ENCODE assay signal across 10 mouse cellular contexts in genomic region chr5:116498880-116499640, GRCm38 (mm10).
A peak's percentile ranks its signal among the peaks of the same experiment; 100 is the strongest.
DNase-seq lines count a peak whose midpoint lies in the region; ATAC-seq lines count a peak whose summit lies in the region.
"Had no signal": no experiment of that assay in that cellular context is flagged by ENCODE, and none has a peak within 500 bp of the region (broad histone marks: within the 10 kb centered on the region; RNA-seq: fewer than 3 reads in every experiment).

No protein-coding gene starts in this region.

- WGBS in forebrain, embryonic 14.5 days = 65% methylated on average over 19 of the region's 19 CpGs
- 82% methylated on average over 19 of the region's 19 CpGs for WGBS in forebrain, embryonic 11.5 days

- H3K9me3 ChIP-seq in forebrain, embryonic 14.5 days (replicated peaks; ENCODE audit: control insufficient read depth, low read length) = no peaks in the 10 kb centered on the region
- no peaks in the 10 kb centered on the region for H3K9me3 ChIP-seq in forebrain, embryonic 11.5 days (ENCODE audit: control insufficient read depth, low read length)

- no peak overlapping the region for H3K4me3 ChIP-seq in forebrain, embryonic 14.5 days (ENCODE audit: low read depth, low read length)
- no peak overlapping the region for H3K4me3 ChIP-seq in forebrain, embryonic 11.5 days (ENCODE audit: low read depth, low read length)

- peak; percentile 61 for DNase-seq in forebrain, embryonic 14.5 days (ENCODE audit: low spot score)
- DNase-seq in forebrain, embryonic 11.5 days (ENCODE audit: low spot score) = no peak
- DNase-seq in brain, adult 2 months (ENCODE audit: low read depth, low spot score) = peak; percentile 92
- peak; percentile 63 to 74 for DNase-seq in cerebellum, postnatal 25 days
- peak; percentile 47 to 54 for DNase-seq in layer of hippocampus, postnatal 36 days
- DNase-seq in gastrocnemius, postnatal 4 days (ENCODE audit: low spot score in 2 of 2) = no peak
- no peak for DNase-seq in kidney, adult 8-10 months
- no peak for DNase-seq in thymus, postnatal 0 days (ENCODE audit: low spot score)

- H3K9ac ChIP-seq in forebrain, embryonic 14.5 days (ENCODE audit: low read length) = peak overlapping the region; percentile 8; the same call in 1 of the 2 replicates
- no peak overlapping the region for H3K9ac ChIP-seq in forebrain, embryonic 11.5 days (ENCODE audit: low read length)
- H3K9ac ChIP-seq: liver, embryonic 14.5 days had no signal

- no peaks in the 10 kb centered on the region for H3K36me3 ChIP-seq in forebrain, embryonic 14.5 days (ENCODE audit: control insufficient read depth, insufficient read depth, low read length)
- no peaks in the 10 kb centered on the region for H3K36me3 ChIP-seq in forebrain, embryonic 11.5 days (ENCODE audit: control insufficient read depth, insufficient read depth, low read length)
- H3K36me3 ChIP-seq: G1E had no signal

- peak overlapping the region; percentile 33; the same call in 1 of the 2 replicates for H3K27ac ChIP-seq in forebrain, embryonic 14.5 days (ENCODE audit: low read depth, low read length)
- no peak overlapping the region for H3K27ac ChIP-seq in forebrain, embryonic 11.5 days (ENCODE audit: low read depth, low read length)
- H3K27ac ChIP-seq: liver, embryonic 14.5 days had no signal

- H3K27me3 ChIP-seq in forebrain, embryonic 14.5 days (replicated peaks; ENCODE audit: control insufficient read depth, insufficient read depth, low read length) = no peaks in the 10 kb centered on the region
- H3K27me3 ChIP-seq in forebrain, embryonic 11.5 days (ENCODE audit: control insufficient read depth, insufficient read depth, low read length) = no peaks in the 10 kb centered on the region

- H3K4me1 ChIP-seq in forebrain, embryonic 14.5 days (ENCODE audit: control insufficient read depth, insufficient read depth, low read length) = peaks cover 34% of the 10 kb centered on the region
- peaks cover 18% of the 10 kb centered on the region; the same call in 1 of the 2 replicates for H3K4me1 ChIP-seq in forebrain, embryonic 11.5 days (replicated peaks; ENCODE audit: control insufficient read depth, insufficient read depth, low read length)

- no peak overlapping the region for H3K4me2 ChIP-seq in forebrain, embryonic 14.5 days (ENCODE audit: low read length)
- no peak overlapping the region for H3K4me2 ChIP-seq in forebrain, embryonic 11.5 days (ENCODE audit: low read depth, low read length, severe bottlenecking)

- no peak for ATAC-seq in forebrain, embryonic 14.5 days
- no peak for ATAC-seq in forebrain, embryonic 11.5 days (replicated peaks; ENCODE audit: low FRiP score)

Comparison
In these comparisons a context has a peak if more than half of its experiments do, and no peak if none do; other contexts are left out.
1. DNase-seq: peak in forebrain, embryonic 14.5 days (single experiment), brain, adult 2 months (single experiment), cerebellum, postnatal 25 days (2 of 2) and layer of hippocampus, postnatal 36 days (2 of 2); none in forebrain, embryonic 11.5 days (single experiment), gastrocnemius, postnatal 4 days (0 of 2), kidney, adult 8-10 months (0 of 2) and thymus, postnatal 0 days (single experiment).